Mouse (Mus musculus) heart, postnatal 0 days (tissue): ENCODE data around the gene Gm49380.

Experiments
- CTCF ChIP-seq: IDR thresholded peaks from 2 replicates; pipeline ENCODE4 v1.5.1; 2016; ENCODE audit warnings: antibody characterized with exemption, control low read depth, low read depth
- EP300 ChIP-seq: IDR thresholded peaks from 2 replicates; pipeline ENCODE4 v1.6.1; 2016; ENCODE audit warnings: antibody characterized with exemption, low read depth

DNA sequence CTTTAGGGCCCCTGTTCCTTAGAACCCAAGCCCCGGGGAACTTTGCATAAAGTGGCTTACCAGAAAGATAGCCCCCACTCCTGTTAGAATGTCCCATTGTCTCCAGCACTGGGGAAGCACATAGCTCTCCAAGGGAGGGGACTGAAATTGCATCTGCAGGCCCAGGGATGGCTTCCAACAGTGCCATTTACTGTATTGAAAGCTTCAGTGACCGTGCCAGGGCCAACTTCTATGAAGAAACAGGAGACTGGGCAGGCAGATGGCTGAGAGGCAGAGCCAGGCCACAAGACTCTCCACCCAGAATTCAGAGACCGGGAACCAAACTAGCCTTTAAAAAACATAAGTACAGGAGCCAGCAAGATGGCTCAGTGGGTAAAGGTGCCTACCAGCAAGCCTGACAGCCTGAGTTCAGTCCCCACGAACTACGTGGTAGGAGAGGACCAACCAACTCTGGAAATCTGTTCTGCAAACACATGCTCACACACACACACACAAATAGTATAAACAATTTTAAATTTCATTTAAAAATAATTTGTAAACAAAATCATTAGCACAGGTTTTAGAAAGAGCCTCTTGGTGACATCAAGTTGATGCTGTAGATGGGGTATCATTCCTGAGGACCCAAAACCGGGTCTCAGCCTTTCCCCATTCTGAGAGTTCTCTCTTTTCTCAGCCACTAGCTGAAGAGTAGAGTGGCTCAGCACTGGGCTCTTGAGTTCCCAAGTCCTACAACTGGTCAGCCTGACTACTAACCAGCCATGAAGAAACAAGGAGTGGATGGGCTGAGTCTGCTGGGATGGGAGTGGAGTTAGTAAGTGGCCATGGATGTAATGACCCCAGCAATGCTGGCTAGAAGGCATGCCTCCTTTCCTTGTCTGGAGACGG lies 71.5 kb downstream of the Gm49380 start:
- TF ChIP-seq CTCF (no peak), EP300 (no peak)
